Mouse (Mus musculus) stomach, embryonic 16.5 days (tissue): ENCODE results near the gene Kcnk3. TPM values are rescaled to one million over a fixed set of nuclear protein-coding genes. Genes with fewer than 3 reads are reported as not detected.

Source experiments
- ATAC-seq: fragments of 200-750 bp; cut with Nextera tagmentation; 2 replicates; pipeline ENCODE4 v1.8.0; 2017; ENCODE audit warnings: moderate number of reproducible peaks, moderate TSS enrichment; ENCODE audit not compliant: insufficient read depth, low FRiP score
- H3K27ac ChIP-seq: fragments of 300-500 bp; sonication (generic); 2 replicates; pipeline ENCODE4 v1.5.1; 2014; ENCODE audit warnings: low read length
- H3K27me3 ChIP-seq: fragments of 300-500 bp; sonication (generic); 2 replicates; pipeline ENCODE4 v1.6.1; 2014; ENCODE audit warnings: low read length, control low read depth, mixed read lengths; ENCODE audit not compliant: control insufficient read depth, insufficient read depth
- H3K36me3 ChIP-seq: fragments of 300-500 bp; sonication (generic); 2 replicates; pipeline ENCODE4 v1.6.1; 2014; ENCODE audit warnings: low read length; ENCODE audit not compliant: control insufficient read depth, insufficient read depth
- H3K4me1 ChIP-seq: fragments of 300-500 bp; sonication (generic); 2 replicates; pipeline ENCODE4 v1.6.1; 2014; ENCODE audit warnings: low read length, control low read depth, mixed read lengths; ENCODE audit not compliant: control insufficient read depth, insufficient read depth
- H3K4me2 ChIP-seq: fragments of 300-500 bp; sonication (generic); 2 replicates; pipeline ENCODE4 v1.6.1; 2014; ENCODE audit warnings: low read depth, low read length, mixed read lengths
- H3K4me3 ChIP-seq: fragments of 300-500 bp; sonication (generic); replicated peaks from 2 replicates; pipeline ENCODE4 v1.5.1; 2014; ENCODE audit warnings: mild to moderate bottlenecking, low read length
- H3K9ac ChIP-seq: fragments of 300-500 bp; sonication (generic); 2 replicates; pipeline ENCODE4 v1.6.1; 2014; ENCODE audit warnings: low read length
- H3K9me3 ChIP-seq: fragments of 300-500 bp; sonication (generic); replicated peaks from 2 replicates; pipeline ENCODE4 v1.6.1; 2016; ENCODE audit warnings: low read length, control low read depth; ENCODE audit not compliant: control insufficient read depth
- WGBS: fragments of 180-500 bp; shearing (Covaris S2); extraction: QIAGEN DNeasy Blood & Tissue Kit; methylation state at CpG from one replicate; pipeline ENCODE4 v1.1.7; 2014; 5-methylcytosine and 5-hydroxymethylcytosine counted together
- polyA plus RNA-seq: library from polyadenylated mRNA; unstranded; fragments of >200 nt; fragmentation: Nextera tagmentation; extraction: Ambion mirVana; gene quantifications from 2 replicates; pipeline ENCODE4 v1.2.1, GENCODE M21; 2015

Kcnk3 gene
- polyA plus RNA-seq, 1 experiment from 2014 or later, result 7.0 TPM

DNA sequence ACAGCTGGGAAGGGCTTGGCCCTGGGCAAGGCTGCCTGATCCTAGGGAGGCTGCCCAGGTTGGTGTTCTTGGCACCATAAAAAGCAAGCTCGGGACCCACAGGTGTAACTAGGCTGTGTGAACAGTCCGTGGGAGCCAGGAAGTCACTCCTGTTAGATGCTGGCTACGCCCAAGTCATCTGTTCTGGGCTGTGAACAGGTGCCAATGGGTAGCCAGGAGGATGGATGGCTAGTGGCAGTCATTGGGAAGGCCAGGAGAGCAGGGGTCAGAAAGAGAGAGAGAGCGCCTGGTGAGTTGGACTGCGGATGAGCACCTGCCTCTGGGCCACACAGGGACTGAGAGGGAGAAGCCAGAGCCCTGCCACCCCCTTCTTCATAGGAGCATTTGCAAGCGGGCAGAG is 17.7 kb downstream of the Kcnk3 start:
- 0 out of 2 replicates have a peak, but pooled peaks have one; percentile 11 for ATAC-seq
- Histone ChIP-seq H3K4me3 (no peak overlapping the region), H3K9ac (no peak overlapping the region), H3K27ac (no peak overlapping the region), H3K36me3 (no peaks in the 10 kb centered on the region), H3K4me1 (no peaks in the 10 kb centered on the region), H3K4me2 (no peak overlapping the region), H3K9me3 (no peaks in the 10 kb centered on the region), H3K27me3 (no peaks in the 10 kb centered on the region)
- WGBS, result 83% methylated on average over 6 of the region's 6 CpGs

DNA sequence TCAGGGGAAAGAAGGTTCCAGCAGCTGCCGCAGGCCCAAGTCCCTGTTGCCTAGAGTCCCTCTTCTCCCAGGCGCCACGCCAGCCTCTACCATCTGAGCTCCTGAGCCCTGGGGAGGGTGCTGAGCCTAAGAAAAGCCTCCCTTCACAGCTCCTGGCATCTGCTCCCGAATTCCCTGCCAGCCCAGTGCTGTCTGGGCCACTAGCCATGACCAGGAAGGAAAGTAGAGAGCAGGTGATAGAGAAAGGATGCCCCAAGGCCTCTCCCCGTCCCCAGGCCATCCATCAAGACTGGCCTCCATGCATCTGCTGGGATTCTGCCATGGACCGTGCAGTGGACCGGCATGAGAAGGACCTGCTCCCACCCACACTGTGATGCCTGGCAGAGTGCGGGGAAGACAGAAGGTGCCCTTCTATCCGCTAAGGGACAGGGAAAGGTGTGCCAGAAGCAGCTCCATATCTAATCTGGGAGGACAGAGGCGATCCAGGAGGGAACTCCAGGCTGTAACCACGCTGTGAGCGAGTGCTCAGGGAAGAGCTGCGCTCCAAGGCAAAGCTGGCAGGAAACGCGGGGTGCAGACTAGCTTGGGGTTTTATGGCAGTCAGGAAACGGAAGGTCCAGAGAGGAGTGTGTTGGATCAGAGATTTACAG is 18.6 kb downstream of the Kcnk3 start:
- Histone ChIP-seq H3K9me3 (no peaks in the 10 kb centered on the region), H3K4me2 (no peak overlapping the region), H3K4me3 (no peak overlapping the region), H3K27me3 (no peaks in the 10 kb centered on the region), H3K9ac (no peak overlapping the region), H3K36me3 (no peaks in the 10 kb centered on the region), H3K4me1 (peaks cover 6% of the 10 kb centered on the region), H3K27ac (no peak overlapping the region)
- ATAC-seq, result no peak
- 68% methylated on average over 16 of the region's 16 CpGs for WGBS

DNA sequence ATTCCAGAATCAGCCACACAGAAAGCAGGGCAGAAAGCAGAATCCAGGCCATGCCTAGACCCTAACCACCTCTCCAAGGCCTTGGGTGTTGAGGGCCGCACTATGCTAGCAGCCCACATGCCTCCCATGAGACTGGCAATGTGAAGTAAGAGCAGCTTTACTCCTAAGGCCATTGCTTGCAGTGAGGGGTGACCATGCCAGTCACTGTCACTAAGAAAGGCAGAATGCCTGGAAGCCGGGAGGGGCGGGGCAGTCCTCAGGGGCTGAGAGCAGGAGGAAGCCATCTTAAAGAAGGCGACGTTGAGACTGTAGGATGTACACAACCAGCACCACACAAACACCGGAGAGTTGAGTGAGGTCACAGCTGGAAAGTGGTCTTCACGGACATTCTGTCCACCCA is 21.1 kb downstream of the Kcnk3 start:
- H3K36me3 ChIP-seq, result no peaks in the 10 kb centered on the region
- H3K4me3 ChIP-seq, result no peak overlapping the region
- WGBS, result 88% methylated on average over 7 of the region's 7 CpGs
- H3K4me1 ChIP-seq, result peaks cover 12% of the 10 kb centered on the region
- no peak overlapping the region for H3K9ac ChIP-seq
- H3K27me3 ChIP-seq, result no peaks in the 10 kb centered on the region
- no peaks in the 10 kb centered on the region for H3K9me3 ChIP-seq
- no peak overlapping the region for H3K4me2 ChIP-seq
- ATAC-seq, result no peak
- H3K27ac ChIP-seq, result no peak overlapping the region

DNA sequence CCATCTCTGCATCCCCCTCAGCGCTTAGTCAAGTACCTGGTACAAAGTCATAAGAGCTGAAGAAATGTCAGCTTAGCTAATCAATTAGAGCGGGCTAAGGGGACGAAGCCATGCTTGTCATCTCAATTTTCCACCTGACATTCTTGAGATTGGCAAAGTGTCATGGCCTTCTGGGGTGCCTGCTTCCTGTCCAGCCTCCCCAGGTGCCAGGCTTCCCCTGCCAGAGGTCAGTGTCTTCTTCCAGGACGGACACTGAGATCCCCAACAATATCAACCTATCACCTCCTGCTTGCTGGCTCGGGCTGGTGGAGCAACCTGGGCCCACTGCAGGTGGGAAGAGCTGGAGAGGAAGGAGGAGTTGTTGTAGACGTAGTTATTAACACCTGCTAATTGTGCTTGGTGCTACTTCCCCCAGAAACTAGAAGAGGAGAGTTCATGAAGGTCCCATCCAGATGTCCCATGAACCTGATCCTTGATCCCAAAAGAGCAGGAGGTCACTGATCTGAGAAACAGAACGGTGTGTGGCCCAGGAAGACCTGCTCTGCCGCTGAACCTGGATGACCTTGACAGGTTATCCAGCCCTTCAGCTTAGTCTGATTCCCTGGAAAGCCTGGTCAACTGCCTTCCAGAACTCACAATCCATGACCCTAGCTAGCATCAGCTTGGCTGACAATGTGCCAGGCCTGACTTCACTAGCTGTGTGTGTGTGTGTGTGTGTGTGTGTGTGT is 22.1 kb downstream of the Kcnk3 start:
- no peak overlapping the region for H3K27ac ChIP-seq
- H3K4me3 ChIP-seq, result no peak overlapping the region
- H3K27me3 ChIP-seq, result no peaks in the 10 kb centered on the region
- WGBS, result 78% methylated on average over 8 of the region's 8 CpGs
- no peak overlapping the region for H3K9ac ChIP-seq
- H3K4me2 ChIP-seq, result no peak overlapping the region
- H3K4me1 ChIP-seq, result peaks cover 22% of the 10 kb centered on the region
- ATAC-seq, result no peak
- H3K36me3 ChIP-seq, result no peaks in the 10 kb centered on the region
- no peaks in the 10 kb centered on the region for H3K9me3 ChIP-seq

DNA sequence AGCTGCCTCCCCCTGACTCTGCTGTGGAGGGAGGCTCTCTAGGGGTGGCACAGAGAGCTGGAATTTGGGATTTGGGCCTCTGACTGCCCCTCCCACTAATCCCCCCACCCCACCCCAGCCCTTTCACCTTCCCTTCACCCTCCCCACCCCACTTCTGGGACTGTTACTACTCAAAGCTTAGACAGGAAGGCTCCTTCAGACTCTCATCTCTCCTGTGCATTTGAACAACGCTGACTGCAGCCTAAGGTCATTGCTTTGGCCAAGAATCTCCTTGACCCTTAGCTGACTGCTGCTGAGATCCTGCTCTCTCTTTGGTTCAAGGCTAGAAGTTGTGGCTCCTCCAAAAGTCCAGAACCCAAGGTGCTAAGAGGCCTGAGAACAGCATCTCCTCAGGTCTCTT is 23.1 kb downstream of the Kcnk3 start:
- no peak overlapping the region for H3K27ac ChIP-seq
- no peak overlapping the region for H3K4me3 ChIP-seq
- 57% methylated on average over 1 of the region's 1 CpGs for WGBS
- no peaks in the 10 kb centered on the region for H3K27me3 ChIP-seq
- no peak overlapping the region for H3K4me2 ChIP-seq
- H3K4me1 ChIP-seq, result peaks cover 29% of the 10 kb centered on the region
- H3K36me3 ChIP-seq, result no peaks in the 10 kb centered on the region
- ATAC-seq, result no peak
- H3K9me3 ChIP-seq, result no peaks in the 10 kb centered on the region
- H3K9ac ChIP-seq, result 0 out of 2 replicates have a peak overlapping the region, but pooled peaks have one; percentile 28

DNA sequence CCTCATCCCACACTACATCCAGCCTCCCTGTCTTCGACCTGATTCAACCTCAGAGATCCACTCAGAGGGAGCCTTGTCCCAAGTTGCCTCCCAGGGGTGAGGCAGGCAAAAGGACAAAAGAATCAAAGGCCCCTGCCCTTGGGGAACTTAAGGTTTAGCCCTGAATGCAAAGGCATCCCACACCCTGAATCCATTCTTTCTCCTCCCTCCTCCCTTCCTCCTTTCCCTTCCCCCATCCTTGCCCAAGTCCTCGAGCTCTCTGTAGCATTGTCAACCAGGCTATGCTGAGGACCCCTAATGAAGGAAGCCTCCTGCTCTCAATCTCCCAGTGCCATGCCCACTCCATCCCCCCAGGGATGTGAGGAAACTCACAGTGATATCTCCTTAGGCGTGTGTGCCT is 23.7 kb downstream of the Kcnk3 start:
- H3K4me1 ChIP-seq, result peaks cover 33% of the 10 kb centered on the region
- no peaks in the 10 kb centered on the region for H3K36me3 ChIP-seq
- no peaks in the 10 kb centered on the region for H3K27me3 ChIP-seq
- ATAC-seq, result no peak
- H3K9me3 ChIP-seq, result no peaks in the 10 kb centered on the region
- H3K27ac ChIP-seq, result no peak overlapping the region
- H3K9ac ChIP-seq, result no peak overlapping the region
- H3K4me2 ChIP-seq, result no peak overlapping the region
- WGBS, result 47% methylated on average over 3 of the region's 3 CpGs
- H3K4me3 ChIP-seq, result no peak overlapping the region

DNA sequence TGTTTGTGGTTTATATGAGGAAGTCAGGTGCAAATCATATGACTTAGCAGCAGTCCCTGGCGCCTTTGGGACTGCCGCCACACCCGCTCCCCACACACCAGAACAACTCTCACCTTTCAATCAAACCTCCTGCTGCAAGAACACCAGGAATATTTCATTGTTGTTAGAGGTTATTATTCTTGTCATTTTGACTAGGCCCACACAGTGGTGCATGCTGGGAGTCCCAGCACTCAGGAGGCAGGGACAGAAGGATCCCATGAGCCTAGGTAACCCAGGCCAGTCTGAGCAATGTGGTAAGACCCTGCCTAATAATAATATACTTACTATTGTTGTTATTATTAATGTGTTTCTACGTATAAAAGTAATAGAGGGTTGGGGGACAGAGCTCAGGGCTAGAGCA is 24.6 kb downstream of the Kcnk3 start:
- no peaks in the 10 kb centered on the region for H3K36me3 ChIP-seq
- H3K4me2 ChIP-seq, result no peak overlapping the region
- no peak overlapping the region for H3K4me3 ChIP-seq
- WGBS, result 66% methylated on average over 4 of the region's 4 CpGs
- ATAC-seq, result no peak; the same call in 1 of the 2 replicates
- H3K9me3 ChIP-seq, result no peaks in the 10 kb centered on the region
- H3K27ac ChIP-seq, result no peak overlapping the region
- H3K9ac ChIP-seq, result no peak overlapping the region
- H3K4me1 ChIP-seq, result peaks cover 37% of the 10 kb centered on the region
- H3K27me3 ChIP-seq, result no peaks in the 10 kb centered on the region

DNA sequence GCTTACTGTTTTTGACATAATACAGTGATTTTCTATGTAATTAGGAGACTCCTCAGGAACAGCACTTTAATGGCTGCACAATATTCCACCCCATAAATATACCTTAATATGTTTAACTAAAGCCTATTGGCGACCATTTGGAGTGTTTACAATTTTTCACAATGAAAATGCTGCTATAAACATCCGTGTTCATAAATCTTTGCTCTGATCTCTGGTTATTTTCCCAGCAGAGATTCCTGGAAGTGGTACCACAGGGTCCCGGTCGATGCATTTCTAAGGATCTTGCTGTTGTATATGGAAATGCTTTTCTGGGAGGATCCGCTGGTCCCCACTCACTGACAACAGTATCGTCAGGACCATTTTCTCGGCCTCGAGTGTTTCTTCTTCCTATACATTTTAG is 25.3 kb downstream of the Kcnk3 start:
- no peaks in the 10 kb centered on the region for H3K27me3 ChIP-seq
- no peak overlapping the region for H3K9ac ChIP-seq
- no peak overlapping the region for H3K4me3 ChIP-seq
- WGBS, result 65% methylated on average over 8 of the region's 8 CpGs
- 0 out of 2 replicates have a peak overlapping the region, but pooled peaks have one; percentile 75 for H3K27ac ChIP-seq
- no peaks in the 10 kb centered on the region for H3K36me3 ChIP-seq
- H3K4me2 ChIP-seq, result no peak overlapping the region
- no peaks in the 10 kb centered on the region for H3K9me3 ChIP-seq
- peaks cover 44% of the 10 kb centered on the region for H3K4me1 ChIP-seq
- ATAC-seq, result no peak

DNA sequence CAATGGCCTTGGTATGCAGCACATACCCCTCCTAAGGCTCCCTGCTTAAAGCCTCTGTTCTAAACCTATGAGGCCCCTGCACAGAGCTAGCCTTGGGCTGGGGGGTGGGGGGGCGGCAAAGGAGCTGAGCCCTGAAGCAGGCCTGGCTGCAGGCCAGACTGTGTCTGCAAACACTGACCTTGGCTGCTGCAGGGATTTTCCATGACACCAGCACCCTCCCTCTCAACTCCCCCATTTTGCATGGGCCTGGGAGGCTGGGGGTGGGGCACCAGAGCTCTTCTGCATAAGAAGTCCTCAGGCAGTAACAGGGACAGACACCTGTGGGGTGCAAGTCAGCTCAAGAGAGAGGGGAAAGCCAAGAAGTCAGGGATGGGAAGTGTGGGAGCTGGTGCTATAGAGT is 26.3 kb downstream of the Kcnk3 start:
- Histone ChIP-seq H3K4me1 (peaks cover 48% of the 10 kb centered on the region), H3K27ac (peak overlapping the region; percentile 75), H3K27me3 (no peaks in the 10 kb centered on the region), H3K4me2 (peak overlapping the region; percentile 27), H3K9me3 (no peaks in the 10 kb centered on the region), H3K4me3 (no peak overlapping the region), H3K36me3 (no peaks in the 10 kb centered on the region), H3K9ac (peak overlapping the region; percentile 49; the same call in 1 of the 2 replicates)
- peak; percentile 78 for ATAC-seq
- 15% methylated on average over 1 of the region's 1 CpGs for WGBS
